Mouse (Mus musculus): ENCODE data around the gene Mlf2. TPM values are rescaled to one million over a fixed set of nuclear protein-coding genes. Genes with fewer than 3 reads are reported as not detected.

Mlf2 gene
- total RNA-seq, 2 experiments from 2014 or later, result 70.6 to 73.6 TPM

DNA sequence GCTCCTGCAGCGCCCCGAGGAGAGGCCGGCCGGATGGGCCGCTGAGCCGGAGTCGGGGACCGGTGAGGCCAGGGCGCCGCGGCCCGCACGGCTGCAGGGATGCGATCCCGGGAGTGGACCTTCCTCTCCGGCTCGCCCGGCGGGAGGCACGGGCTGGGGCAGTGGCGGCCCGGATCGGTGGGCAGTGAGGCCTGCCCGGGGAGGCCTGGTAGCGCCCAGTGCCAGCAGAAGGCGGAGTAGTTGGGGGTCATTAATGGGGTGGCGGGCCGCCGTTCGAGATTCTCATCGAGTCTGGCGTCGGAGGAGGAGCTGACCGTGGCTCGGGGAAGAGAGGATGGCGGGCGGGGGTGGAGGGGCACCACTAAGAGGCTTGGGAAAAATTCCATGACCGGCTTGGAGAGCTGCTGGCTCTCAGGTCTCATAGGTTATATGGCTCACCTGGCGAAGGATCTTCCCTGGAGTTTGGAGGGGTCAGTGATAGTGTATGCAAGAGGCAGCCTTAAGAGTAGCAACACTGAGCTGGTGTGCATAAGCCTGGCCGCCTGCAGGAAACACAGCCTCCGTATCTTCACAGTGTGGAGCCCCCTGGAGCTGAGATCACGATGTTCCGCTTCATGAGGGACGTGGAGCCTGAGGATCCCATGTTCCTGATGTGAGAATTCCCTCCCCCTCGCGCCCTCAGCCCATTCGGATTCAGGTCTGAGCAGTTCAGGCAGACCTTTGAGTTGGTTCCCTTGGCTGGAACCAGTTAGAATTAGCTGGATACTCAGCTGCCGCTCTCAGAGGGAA lies 533 bp downstream of the Mlf2 start:
- no peak for ATAC-seq (ENCODE audit: poor library complexity, severe bottlenecking)

DNA sequence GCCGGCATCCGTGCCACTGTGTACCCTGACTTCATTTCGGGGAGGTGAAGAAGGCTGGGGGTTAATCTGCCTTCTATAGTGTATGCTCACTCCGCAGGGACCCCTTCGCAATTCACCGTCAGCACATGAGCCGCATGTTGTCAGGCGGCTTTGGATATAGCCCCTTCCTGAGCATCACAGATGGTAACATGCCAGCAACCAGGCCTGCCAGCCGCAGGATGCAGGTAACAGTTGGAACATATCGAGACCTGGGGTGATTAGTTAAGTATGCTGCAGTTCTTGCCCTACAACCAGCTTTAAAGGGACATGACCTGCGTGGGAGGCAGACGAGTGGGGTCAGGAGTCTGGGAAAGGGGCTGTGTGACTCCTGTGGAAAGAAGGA lies 1.1 kb downstream of the Mlf2 start:
- ATAC-seq (ENCODE audit: poor library complexity, severe bottlenecking), result no peak

DNA sequence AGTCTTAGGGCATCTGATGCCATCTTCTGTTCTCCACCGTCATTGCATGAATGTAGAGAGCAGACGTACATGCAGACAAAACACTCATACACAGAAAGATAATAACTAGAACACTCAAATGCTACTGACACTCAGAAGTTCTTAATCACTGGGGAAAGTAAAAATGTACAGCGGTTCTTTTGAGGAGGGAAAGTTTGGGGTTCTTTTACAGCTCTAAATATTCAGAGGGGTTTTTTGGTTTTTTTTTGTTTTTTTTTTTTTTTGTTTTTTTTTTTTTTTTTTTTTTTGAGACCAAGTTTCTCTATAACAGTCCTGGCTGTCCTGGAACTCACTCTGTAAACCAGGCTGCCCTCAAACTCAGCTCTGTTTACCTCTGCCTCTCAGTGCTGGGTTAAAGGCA lies 1.9 kb downstream of the Mlf2 start:
- no peak for ATAC-seq (ENCODE audit: poor library complexity, severe bottlenecking)

DNA sequence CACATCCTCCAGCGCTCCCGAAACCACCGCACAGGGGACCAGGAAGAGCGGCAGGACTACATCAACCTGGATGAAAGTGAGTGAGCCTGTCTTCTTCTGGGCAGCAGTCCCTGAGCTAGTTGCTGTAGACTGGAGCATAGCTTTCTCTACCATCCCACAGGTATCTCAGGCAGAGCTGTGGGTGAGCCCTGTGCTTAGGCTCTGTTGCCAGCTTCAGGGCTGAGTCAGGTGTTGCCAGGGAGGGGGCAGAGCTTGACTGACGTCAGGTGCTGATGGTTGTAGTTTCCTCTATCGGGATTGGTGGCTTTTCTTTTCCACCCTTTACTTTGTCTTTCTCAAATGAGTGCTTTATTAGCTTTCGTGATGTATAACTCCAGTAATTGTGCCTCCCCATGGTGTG lies 3.5 kb downstream of the Mlf2 start:
- no peak for ATAC-seq (ENCODE audit: poor library complexity, severe bottlenecking)

DNA sequence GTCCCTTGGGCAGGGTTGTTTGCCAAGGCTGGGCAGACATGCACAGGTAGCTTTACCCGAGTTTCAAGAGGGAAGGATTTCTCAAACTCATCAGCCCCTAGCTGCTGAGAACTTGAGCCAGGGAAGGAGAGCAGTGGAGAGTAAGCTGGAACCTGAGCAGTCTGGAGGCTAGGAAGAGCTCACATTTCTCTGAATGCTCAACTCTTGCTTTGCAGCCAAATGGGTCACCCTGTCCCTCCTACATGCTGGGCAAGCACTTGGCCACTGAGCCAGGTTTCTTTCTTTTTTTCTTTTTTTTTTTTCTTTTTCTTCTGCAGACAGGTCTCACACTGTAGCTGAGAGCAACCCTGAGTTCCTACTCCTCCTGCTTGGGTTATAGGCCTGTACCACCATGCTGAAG lies 5.5 kb downstream of the Mlf2 start:
- no peak for ATAC-seq (ENCODE audit: poor library complexity, severe bottlenecking)

DNA sequence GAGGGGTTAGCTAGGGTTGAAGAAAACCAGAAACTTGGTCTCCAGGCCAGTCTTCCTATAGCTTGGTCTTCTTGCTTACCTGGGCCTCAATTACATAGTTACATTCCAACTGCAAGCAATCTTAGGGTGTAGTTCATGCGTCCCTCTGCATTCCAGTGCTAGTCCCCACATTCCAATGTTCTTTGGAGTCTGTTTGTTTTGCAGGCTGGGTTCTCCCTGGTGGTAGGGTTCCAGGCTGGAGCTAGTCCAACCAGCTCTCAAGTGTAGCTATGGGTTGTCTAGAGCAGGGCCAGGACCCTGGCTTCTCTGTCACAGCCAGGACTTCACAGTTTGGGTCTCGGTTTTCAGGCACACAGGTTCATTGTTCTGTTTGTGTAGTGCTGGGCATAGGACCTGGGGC lies 6.3 kb downstream of the Mlf2 start:
- ATAC-seq (ENCODE audit: poor library complexity, severe bottlenecking), result no peak

DNA sequence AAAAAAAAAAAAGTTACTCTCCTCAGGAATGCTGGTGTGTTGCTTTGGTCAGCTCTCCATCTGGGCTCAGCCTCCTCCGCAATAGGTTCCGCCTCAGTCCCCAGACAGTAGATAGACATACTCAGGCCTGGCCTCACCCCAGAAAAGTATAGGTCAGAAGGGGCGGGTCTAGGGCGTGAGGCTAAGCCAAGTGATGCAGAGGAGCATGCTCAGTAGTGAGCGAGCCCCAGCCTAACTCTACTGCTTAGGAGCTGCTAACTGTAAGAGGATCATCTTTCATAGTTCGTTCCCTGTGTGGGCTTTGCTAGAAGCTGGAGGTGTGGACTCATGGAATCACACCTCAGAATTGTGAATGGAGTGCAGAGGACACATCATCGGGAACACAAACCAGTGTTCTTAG lies 7.4 kb downstream of the Mlf2 start:
- no peak for ATAC-seq (ENCODE audit: poor library complexity, severe bottlenecking)

DNA sequence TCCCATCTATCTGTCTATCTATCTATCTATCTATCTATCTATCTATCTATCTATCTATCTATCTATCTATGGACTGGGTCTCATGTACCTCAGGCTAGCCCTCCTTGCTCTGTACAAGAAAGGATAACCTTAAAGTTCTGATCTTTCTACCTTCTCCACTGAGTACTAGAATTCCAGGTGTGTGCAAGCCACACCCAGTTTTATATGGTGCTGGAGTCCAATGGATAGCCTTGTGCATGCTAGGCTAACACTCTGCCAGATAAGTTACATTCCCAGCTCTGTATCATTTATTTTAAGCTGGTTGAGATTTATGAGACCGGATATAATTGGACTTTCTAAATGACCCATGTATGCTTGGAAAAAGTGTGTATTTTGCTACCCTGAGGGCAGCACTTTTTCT lies 10.5 kb downstream of the Mlf2 start:
- no peak for ATAC-seq (ENCODE audit: poor library complexity, severe bottlenecking)

DNA sequence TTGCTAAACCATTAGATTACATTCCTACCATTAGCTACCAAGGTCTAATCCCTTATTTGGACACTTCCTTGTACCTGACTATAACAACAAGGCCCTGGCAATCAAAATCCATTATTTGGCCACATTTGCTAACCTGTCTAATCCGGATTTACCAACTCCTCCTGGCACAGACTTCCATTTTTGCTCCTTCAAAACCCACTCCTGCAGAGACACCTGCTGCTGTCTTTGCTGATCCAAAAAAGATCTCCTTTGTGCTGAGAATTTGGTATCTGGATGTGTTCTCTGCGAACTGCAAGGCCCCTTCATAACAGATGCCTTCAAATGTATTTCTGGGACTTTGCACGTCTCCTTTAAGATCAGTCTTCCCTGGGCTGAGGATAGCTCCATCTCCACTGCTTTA lies 12.3 kb downstream of the Mlf2 start:
- no peak for ATAC-seq (ENCODE audit: poor library complexity, severe bottlenecking)

DNA sequence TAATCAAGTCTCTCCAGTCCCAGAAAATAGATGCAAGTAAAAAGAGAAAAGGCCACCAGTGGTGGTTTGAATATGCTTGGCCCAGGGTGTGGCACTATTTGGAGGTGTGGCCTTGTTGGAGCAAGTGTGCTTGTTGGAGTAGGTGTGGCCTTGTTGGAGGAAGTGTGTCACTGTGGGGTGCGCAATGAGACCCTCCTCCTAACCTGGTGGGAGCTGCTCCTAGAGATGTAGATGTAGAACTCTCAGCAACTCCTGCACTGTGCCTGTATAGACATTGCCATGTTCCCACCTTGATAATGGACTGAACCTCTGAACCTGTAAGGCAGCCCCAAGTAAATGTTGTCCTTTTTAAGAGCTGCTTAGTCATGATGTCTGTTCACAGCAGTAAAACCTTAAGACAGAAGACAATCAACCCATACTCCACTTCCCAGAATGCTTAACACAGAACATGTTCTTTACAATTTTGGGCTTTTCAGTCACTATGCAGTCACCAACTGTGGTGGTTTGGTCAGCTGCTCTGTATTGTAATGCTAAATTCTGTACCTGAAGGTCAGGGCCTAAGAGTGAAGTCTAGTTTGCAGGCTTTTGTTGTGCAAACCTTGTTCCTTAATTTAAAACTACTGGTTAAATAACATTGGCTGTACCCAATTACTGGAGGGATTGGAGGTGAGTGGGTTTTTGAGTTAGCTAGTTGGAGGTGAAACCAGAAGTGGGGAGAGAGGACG lies 23.0 kb downstream of the Mlf2 start:
- no peak for ATAC-seq (ENCODE audit: poor library complexity, severe bottlenecking)

DNA sequence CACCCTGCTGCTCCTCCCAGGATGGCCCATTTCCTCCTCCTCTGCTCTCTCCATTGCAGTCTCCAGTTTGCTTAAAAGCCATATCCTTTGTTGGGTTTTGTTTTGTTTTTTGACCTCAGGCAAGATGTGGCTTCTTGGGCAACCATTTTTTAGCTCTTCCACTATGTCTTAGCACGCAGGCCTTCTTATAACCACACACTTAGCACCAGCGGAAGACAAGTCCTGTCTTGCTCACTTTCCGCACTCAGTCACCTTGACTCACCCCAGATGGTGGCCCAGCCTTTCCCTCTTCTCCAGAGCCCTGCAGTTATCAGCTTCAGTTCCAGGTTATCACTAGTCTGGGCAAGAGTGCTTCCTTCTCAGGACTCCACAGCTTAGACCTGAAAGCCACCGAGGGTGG lies 24.0 kb downstream of the Mlf2 start:
- ATAC-seq (ENCODE audit: poor library complexity, severe bottlenecking), result no peak

DNA sequence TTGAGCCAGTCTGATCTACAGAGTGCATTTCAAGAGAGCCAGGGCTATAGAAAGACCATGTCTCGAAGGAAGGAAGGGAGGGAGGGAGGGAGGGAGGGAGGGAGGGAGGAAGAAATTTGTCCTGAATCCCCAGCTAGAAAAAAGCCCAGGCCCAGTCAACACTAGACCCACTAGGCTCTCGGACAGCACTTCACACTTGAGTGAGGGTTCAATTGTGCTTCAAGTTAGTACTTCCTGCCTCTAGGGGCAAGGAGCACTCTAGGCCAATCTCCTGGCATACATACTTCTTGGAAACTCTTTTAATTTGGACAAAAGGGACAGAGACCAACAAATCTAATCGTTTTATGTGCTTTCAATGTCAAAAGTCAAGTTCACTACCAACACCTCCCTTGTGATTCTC lies 26.9 kb downstream of the Mlf2 start:
- ATAC-seq (ENCODE audit: poor library complexity, severe bottlenecking), result no peak

DNA sequence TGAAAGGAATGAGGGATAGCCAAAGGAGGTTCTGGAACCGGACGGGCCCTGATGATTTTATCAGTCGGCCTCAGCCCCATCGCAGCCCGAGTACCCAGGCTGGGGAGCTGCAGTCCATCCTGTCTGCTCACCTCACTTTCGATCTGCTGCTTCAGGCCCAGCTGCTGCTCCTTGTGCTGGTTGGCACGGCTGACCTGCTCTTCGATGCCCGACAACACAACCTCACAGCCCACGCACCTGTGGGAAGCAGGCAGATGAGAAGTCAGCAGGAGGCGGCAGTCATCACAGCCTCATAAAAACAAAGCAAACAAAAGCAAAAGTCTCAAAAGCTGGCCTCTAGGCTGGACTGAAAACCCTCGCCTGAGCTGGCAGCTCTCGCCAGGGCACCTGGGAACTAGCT lies 28.8 kb downstream of the Mlf2 start:
- no peak for ATAC-seq (ENCODE audit: poor library complexity, severe bottlenecking)

DNA sequence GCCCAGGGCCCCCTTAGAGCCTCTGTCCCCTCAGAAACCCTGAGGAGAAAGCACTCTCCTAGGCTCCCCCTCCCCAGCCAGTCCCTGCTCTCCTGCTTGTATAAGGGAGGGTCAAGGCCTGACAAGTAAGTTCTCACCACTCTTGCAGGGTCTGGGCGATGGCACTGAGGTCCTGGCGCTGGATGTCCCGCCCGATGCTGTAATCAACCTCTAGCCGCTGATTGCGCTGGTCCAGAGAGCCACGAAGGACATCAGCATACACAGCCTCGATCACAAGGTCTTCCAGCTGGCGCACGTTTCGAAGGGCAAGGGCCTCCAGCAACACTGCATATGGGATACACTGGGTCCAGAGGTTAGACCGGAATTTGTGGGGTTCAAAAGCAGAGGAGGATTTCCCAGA lies 29.8 kb downstream of the Mlf2 start:
- ATAC-seq (ENCODE audit: poor library complexity, severe bottlenecking), result no peak

DNA sequence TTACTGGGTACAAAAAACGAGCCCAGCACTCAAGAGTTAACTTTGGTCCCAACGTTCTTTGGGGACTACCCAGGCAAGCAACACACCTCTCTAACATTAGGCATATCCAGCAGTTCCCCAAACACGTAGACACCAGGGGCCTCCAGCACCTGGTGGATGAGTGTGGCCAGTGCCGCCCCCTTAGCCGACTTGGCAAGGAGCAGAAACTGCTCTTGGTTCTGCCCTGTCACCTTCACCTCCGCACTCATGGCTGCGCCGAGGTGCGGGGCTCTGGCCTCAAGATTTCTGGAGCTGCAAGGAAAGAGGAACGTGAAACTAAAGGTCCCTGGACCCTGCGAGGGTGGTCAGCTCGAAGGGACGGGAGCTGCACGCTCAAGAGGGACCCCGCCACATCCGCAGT lies 33.5 kb downstream of the Mlf2 start:
- peak; percentile 3; the same call in 1 of the 2 replicates for ATAC-seq (ENCODE audit: poor library complexity, severe bottlenecking)

DNA sequence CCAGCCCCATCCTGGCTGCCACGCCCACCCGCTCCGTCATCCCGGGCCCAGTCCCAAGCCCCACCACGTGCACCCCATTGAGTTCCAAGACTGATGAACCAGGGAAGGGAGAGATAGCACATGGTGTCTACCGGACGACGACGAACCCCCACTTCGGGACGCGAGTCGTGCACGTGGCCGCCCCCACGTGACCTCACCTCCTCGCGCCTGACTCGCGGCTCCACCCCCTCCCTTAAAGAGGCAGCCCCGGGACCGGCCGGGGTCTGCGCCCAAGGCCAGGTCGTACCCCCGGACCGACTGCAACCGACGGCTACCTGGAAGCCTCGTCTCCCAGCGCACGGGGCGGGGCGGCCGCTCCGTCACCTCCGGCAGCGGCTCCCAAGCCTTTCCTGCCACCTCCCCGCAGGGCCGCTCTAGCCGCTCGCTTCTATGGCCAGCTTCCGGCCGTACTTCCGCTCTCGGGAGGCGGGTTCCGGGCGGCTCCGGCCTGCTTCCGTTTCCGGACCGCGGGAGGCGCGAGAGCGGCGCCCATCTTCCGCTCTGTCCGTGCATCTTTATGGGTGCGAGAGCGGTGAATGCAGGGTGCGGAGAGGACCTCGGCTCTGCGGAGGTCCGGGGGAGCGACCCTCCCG lies 34.0 kb downstream of the Mlf2 start, which contains the start of gene Cops7a:
Gene Cops7a (minus strand): TSS at position 451 of the 632 bp plus-strand sequence.
- peak; percentile 94 for ATAC-seq (ENCODE audit: poor library complexity, severe bottlenecking)

DNA sequence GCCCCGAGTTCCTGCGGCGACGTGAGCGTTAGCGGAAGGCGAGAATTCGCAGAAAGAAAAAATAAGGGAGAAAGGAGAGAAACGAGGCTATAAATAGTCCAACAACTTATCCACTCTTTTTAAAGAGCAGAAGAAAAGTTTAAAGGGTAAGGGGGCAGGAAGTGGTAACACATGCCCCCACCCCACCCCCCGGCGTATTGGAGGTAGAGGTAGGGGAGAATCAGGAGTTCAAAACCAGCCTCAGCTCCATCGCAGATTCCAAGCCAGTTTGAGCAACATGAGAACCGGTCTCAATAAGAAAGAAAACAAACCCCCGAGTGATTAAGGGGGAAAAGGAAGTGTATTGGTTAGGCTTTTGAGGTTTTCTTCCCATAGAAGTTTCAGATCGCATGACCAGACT lies 34.6 kb downstream of the Mlf2 start:
- no peak for ATAC-seq (ENCODE audit: poor library complexity, severe bottlenecking)

DNA sequence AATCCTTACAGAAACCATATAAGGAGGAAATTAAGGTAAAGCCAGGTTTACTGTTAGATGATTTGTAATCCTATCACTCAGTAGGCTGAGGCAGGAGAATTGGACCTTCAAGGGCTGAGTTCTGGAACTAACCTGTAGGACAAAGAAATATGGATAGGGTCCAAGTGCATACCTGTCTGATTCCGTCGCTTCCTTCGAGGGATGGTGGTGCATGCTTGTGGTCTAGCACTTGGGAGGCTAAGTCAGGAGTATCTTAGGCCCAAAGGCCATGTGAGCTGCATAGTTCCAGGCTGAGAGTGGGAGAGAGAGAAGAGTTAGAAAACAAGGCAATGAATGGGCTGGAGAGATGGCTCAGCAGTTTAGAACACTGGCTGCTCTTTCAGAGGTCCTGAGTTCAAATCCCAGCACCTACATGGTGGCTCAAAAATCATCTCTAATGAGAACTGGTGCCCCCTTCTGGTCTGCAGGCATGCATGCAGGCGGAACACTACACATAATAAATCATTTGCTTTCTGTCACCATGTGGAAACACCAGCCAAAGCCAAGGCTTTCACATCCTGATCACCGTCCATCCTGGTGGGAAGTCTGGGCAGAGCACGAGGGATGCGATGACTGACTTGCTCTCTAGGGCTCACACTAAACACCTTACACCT lies 35.4 kb downstream of the Mlf2 start:
- ATAC-seq (ENCODE audit: poor library complexity, severe bottlenecking), result no peak

DNA sequence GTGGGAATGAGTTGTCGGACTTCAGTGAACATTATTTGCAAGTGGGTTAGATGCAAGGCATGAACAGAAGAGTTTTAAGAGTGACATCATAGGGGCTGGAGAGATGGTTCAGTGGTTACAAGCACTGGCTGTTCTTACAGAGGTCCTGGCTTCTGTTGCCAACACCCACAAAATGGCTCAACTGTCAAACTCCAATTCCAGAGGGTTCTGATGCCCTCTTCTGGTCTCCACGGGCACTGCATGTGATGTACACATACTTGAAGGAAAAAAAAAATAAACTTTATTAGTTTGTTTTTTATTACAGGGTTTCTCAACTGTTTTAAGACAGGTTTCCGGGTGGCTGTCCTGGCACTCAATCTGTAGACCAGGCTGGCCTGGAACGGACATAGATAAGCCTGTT lies 36.6 kb downstream of the Mlf2 start:
- ATAC-seq (ENCODE audit: poor library complexity, severe bottlenecking), result no peak

Measured in megakaryocyte, adult 5-6 weeks (primary cell).